Mouse (Mus musculus) heart, postnatal 4 days (tissue): ENCODE results near the gene Ivd. TPM values are rescaled to one million over a fixed set of nuclear protein-coding genes. Genes with fewer than 3 reads are reported as not detected.

ENCODE experiments used
- DNase-seq: peaks from one replicate; pipeline ENCODE4 v3.0.0; 2021
- total RNA-seq, 2 experiments: library from RNA; stranded (reverse); gene quantifications; 2 replicates each; pipeline ENCODE4 v1.2.3; 2021

Ivd gene
- total RNA-seq, 2 experiments from 2014 or later = 92.0 to 92.6 TPM

DNA sequence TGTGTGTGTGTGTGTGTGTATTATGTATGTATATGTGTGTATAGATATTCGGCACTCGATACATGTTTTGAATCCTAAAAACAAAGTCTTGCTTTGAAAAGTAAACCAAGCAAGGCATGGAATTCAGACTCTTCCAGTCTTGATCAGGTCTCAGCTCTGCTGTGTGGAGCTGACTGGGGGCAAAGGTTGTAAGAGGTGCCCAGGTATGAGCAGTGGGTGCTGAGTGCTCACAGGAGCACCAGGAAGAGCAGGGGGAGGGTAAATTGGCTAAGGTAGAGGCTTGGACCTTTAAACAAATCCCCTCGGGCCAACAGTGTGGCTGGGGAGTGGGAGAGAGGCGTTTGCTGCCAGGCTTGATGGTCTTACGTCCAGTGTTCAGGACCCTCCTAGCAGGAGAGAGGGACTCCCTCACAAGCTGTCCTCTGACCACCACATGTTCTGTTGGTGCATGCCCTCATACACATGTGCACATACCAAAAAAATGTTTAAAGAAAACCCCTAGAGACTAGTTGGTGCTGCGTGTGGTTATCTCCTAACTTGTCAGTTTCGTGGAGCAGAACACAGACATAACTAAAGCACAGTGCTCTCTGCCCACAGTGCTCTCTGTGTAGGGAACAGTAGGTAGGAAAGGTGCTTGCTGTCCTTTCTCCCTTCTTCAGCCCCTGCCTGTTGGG, 49.0 kb downstream of the Ivd start:
- DNase-seq = no peak

DNA sequence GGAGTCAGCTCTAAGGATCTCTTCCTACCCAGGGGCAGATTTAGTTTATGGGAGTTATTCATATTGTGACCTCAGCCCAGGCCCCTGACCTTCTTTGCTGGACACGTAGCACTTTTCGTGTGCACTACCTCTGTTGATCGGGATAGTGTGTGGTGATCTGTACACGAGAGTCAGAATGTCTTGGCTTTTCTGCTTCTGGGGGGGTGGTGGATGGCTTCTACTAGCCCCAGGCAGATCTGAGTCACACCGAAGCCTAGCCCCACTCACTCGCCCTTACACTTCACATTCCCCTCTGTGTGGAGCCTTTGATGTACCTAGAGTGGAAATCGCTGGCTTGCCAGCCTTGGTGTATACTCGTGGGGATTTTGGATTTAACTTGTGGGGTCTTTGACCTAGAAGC, 51.0 kb downstream of the Ivd start:
- DNase-seq = no peak

DNA sequence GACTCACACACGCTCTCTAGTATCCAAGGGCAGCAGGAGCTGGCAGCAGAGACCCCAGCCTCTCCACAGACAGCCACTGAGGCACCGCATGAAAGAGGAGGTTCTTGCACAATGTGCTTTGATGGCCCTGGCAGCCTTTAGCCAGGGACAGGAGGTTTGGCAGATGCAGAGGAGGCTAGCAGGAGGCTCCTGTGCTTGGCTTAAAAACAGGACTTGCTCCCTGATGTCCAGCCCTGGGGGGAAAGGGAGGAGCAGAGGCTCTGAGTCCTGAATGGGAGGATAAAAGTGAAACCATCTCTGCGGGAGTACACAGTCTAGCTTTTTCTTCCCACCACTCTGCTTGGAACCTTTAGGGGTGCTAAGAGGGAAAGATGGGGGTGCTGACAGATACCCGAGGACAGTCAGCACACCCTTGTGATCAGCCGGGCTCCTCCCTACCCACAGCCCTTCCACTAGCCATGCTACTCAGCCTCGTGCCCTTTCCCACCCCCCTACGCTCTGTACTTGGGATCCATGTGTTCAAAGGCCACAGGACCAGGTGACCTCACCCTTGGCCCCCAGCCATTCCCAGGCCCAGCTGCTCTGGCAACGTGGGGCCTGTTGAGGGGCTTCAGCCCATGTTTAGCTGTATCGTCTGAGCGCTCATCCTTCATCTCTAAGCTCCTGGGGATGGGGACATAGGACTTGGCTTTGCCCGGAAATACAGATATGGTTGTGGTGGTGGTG, 52.0 kb downstream of the Ivd start:
- DNase-seq = peak; percentile 39

DNA sequence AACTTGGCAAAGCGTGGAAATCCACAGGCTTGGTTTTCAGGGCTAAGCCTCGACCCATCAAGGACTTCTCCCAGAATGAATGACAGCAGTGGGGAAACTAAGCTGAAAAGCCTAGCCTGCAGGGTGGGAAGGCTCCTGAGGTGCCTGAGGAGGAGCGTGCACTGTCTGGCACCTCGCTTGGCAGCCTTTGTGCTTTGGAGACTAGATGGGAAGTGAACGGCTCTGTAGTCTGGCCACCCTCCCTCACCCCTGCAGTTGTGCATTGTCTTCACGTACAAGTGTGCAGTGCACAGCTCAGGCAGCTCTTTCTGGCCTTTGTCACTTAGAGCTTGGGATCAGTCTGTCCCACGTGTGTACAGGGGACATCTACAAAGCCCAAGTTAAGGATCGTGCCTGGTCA, 52.9 kb downstream of the Ivd start:
- DNase-seq = no peak

DNA sequence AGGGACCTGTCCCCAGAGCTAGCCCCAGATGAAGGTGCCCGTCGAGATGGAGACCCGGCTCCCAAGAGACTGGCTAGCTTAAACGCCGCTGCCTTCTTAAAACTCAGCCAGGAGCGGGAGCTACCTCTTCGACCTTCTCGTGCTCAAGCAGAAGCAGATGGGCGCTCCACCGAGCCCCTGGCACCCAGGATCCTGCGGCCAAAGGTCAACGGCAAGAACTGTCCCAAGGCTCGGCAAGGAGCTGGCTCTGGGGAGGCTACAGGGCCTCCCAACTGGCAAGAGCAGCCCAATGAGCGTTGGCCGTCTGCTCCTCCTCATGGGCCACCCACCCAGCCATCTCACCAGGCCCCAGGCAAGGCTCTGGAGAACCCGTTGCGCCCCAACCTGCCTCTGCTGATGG, 54.7 kb downstream of the Ivd start:
- no peak for DNase-seq

DNA sequence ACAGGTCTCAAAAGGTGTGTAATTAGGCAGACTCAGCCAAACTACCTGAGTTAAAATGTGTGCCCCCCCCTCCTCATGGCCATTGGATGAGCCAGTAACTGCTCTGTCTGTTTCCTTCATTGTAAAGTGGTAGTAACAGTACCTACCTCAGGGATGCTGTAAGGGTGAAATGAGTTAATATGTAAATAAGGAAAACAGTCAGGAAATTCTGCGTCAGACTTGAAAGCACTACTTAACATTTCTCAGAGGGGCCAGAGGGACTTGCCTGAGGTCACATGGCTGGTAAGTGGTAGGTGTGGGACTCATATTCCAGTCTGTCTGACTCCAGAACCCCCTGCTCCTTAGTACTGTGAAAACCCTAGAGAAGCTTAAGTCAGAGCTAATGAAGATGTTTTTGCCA, 56.8 kb downstream of the Ivd start:
- DNase-seq = no peak

DNA sequence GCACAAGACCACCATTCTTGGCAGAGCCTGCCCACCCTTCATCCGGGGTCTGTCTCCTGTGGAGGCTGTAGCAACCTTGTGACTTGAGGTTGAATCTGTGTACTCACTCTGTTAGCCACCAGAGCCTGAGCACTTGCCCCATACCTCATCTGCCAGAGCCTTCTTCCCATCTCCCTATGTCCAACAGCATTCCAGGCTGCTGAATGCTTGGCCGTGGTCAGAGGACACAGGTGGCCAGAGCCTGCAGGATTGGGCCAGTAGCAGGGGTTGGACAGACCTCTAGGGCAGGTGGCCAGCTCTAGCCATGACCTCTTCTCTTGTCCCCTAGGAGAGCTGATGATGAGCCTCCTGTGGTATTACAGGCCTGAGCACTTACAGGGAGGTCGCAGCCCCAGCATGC, 58.7 kb downstream of the Ivd start:
- DNase-seq = no peak

DNA sequence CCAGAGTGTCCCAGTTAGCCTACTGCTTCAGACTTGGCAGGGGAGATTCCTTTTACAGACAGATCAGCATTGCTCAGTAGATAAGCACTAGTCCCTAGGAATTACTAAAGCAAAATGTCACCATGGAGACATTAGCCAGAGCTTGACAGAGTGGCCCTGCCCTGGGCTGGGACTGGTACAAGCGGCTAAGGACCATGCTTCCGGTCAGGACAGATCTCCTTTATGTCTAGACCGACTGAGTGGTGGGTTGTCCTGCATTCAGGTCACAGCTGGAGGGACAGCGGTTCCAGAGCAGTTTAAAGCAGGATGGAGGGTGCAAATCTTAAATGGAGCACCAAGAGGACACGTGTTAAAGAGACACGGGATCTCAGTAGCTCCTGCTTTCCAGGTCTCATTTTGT, 64.2 kb downstream of the Ivd start:
- DNase-seq = no peak

DNA sequence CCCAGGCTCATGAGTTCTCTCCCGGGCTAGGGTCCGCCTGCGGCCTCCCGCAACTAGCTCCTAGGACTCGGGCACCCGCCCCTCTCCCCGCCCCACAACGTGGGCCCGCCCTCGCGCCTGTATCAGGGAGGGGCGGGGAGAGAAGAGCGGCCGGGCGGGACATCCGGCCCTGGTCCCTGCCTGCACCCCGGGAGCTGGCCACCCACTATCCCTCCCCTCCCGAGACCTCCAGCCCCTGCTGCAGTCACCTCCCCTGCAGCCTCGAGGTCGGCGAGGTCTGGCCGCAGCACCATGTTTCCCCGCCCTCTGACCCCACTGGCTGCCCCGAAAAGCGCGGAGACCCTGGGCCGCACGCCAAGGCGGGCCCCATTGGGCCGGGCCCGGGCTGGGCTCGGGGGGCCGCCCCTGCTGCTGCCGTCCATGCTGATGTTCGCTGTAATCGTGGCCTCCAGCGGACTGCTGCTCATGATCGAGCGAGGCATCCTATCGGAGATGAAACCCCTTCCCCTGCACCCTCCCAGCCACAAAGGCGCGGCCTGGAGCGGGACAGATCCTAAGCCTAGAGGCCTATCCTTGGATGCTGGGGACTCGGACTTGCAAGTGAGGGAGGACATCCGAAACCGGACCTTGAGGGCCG, 64.7 kb downstream of the Ivd start, which contains the start of gene Chst14:
TSS of gene Chst14 (plus strand) at position 136 of the 637 bp plus-strand sequence.
- DNase-seq = peak; percentile 83

DNA sequence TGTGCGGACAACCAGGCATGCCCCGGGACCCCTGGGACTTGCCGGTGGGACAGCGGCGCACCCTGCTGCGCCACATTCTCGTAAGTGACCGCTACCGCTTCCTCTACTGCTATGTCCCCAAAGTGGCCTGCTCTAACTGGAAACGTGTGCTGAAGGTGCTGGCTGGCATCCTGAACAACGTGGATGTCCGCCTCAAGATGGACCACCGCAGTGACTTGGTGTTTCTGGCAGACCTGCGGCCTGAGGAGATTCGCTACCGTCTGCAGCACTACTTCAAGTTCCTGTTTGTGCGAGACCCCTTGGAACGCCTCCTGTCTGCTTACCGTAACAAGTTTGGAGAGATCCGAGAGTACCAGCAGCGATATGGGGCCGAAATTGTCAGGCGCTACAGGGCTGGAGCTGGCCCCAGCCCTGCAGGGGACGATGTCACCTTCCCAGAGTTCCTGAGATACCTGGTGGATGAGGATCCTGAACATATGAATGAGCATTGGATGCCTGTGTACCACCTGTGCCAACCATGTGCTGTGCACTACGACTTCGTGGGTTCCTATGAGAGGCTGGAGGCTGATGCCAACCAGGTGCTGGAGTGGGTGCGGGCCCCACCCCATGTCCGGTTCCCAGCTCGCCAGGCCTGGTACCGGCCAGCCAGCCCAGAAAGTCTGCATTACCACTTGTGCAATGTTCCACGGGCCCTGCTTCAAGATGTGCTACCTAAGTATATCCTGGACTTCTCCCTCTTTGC, 65.4 kb downstream of the Ivd start:
- DNase-seq = no peak

Other genes with a start within 250 kb of the Ivd start
- gene Pak6, start 198.7 kb upstream of the Ivd start, total RNA-seq = 10 to 100 TPM; 14.0 to 14.2 TPM
- gene Ankrd63, start 158.0 kb upstream of the Ivd start, total RNA-seq = 1 to 10 TPM; 1.3 to 1.4 TPM
- 1 to 10 TPM; 1.3 to 1.7 TPM for gene Plcb2, start 133.5 kb upstream of the Ivd start, total RNA-seq
- 10 to 100 TPM; 33.9 to 34.9 TPM for gene Inafm2, start 116.2 kb upstream of the Ivd start, total RNA-seq
- 1 to 10 TPM; 6.6 to 7.4 TPM for gene Ccdc9b, start 99.3 kb upstream of the Ivd start, total RNA-seq
- gene Phgr1, start 89.2 kb upstream of the Ivd start, total RNA-seq = not detected
- gene Disp2, start 82.2 kb upstream of the Ivd start, total RNA-seq = under 1 TPM; 0.07 to 0.10 TPM
- gene Knstrn, start 48.0 kb upstream of the Ivd start, total RNA-seq = 10 to 100 TPM; 53.5 to 65.0 TPM
- gene Bahd1, start 38.4 kb downstream of the Ivd start, total RNA-seq = 10 to 100 TPM in 1 of 2 experiments, 1 to 10 TPM in 1; 9.6 to 10.3 TPM
- 10 to 100 TPM; 15.0 to 15.4 TPM for gene Chst14, start 64.5 kb downstream of the Ivd start, total RNA-seq
- gene Ccdc32, start 167.4 kb downstream of the Ivd start, total RNA-seq = 10 to 100 TPM; 11.6 to 14.6 TPM
- 1 to 10 TPM; 6.0 to 7.0 TPM for gene Rpusd2, start 172.8 kb downstream of the Ivd start, total RNA-seq
- 10 to 100 TPM; 21.2 to 21.3 TPM for gene Knl1, start 185.2 kb downstream of the Ivd start, total RNA-seq